Comparison of ENCODE assay signal across 18 mouse cellular contexts in the genomic region with DNA sequence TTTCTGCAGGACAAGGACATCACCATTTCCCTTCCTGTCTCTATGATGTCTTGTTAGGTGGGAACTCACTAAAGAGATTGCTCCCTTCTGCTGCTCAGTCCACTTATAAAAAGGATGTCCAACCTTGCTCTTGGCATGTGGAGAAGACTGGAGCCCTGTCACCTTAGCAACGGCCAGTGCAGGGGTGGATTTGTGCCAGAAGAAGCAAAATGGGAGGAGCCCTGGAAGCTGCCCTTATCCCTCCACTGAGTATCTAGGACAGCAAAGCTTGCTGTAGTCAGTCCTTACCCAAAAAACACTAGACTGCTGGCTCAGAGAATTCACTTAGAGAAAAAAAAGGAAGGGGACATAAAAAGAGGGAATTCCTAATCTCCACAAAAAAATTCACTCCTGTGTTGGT. TPM values are rescaled to one million over a fixed set of nuclear protein-coding genes. Genes with fewer than 3 reads are reported as not detected.
DNase-seq lines count a peak whose midpoint lies in the region; ATAC-seq and TF ChIP-seq lines count a peak whose summit lies in the region.
"Had no signal": no experiment of that assay in that cellular context is flagged by ENCODE, and none has a peak within 500 bp of the region (broad histone marks: within the 10 kb centered on the region; RNA-seq: fewer than 3 reads in every experiment).

No protein-coding gene starts in this region.

- no peak for TF ChIP-seq POLR2A in brain, embryonic 14.5 days (IDR thresholded peaks at IDR 0.05; ENCODE audit: borderline replicate concordance, extremely low read depth, insufficient read depth, insufficient read length, poor library complexity, severe bottlenecking)
- no peak for TF ChIP-seq POLR2A in thymus, adult 2 months (IDR thresholded peaks at IDR 0.05; ENCODE audit: control insufficient read depth, extremely low read depth, insufficient read depth, low read length, poor library complexity)

- H3K4me1 ChIP-seq in hindbrain, postnatal 0 days (ENCODE audit: insufficient read depth, low read length), result no peaks in the 10 kb centered on the region
- H3K4me1 ChIP-seq in hindbrain, embryonic 14.5 days (replicated peaks; ENCODE audit: control insufficient read depth, insufficient read depth, low read length), result no peaks in the 10 kb centered on the region
- H3K4me1 ChIP-seq in thymus, adult 2 months (replicated peaks; ENCODE audit: control insufficient read depth, insufficient read depth, low read length), result no peaks in the 10 kb centered on the region
- H3K4me1 ChIP-seq: embryonic facial prominence, embryonic 10.5 days; limb, embryonic 13.5 days had no signal

- no peaks in the 10 kb centered on the region for H3K9me3 ChIP-seq in hindbrain, postnatal 0 days (ENCODE audit: low read length)
- H3K9me3 ChIP-seq in hindbrain, embryonic 14.5 days (ENCODE audit: control insufficient read depth, low read length), result no peaks in the 10 kb centered on the region
- H3K9me3 ChIP-seq: embryonic facial prominence, embryonic 10.5 days had no signal

- H3K4me3 ChIP-seq in hindbrain, postnatal 0 days (ENCODE audit: low read length), result no peak overlapping the region
- H3K4me3 ChIP-seq in hindbrain, embryonic 14.5 days (replicated peaks; ENCODE audit: low read length), result no peak overlapping the region
- H3K4me3 ChIP-seq in thymus, adult 2 months (ENCODE audit: control insufficient read depth, insufficient read depth, low read length), result no peak overlapping the region
- H3K4me3 ChIP-seq: embryonic facial prominence, embryonic 10.5 days; limb, embryonic 13.5 days had no signal

- peak; percentile 80 for ATAC-seq in hindbrain, postnatal 0 days
- ATAC-seq in hindbrain, embryonic 14.5 days (ENCODE audit: low FRiP score), result no peak
- no peak for ATAC-seq in granulocyte monocyte progenitor cell, adult 5-6 weeks (replicated peaks; ENCODE audit: poor library complexity, severe bottlenecking)
- ATAC-seq: activated CD4-positive, CD25-positive, alpha-beta regulatory T cell, adult 4 months had no signal

- 30% methylated on average over 1 of the region's 1 CpGs for WGBS in hindbrain, postnatal 0 days
- WGBS in hindbrain, embryonic 14.5 days, result 63% methylated on average over 1 of the region's 1 CpGs
- 94% methylated on average over 1 of the region's 1 CpGs for WGBS in thymus, adult 2 months

- H3K36me3 ChIP-seq in hindbrain, postnatal 0 days (ENCODE audit: insufficient read depth, low read length), result no peaks in the 10 kb centered on the region
- H3K36me3 ChIP-seq in hindbrain, embryonic 14.5 days (replicated peaks; ENCODE audit: control insufficient read depth, insufficient read depth), result no peaks in the 10 kb centered on the region
- H3K36me3 ChIP-seq in thymus, adult 2 months (ENCODE audit: control insufficient read depth, insufficient read depth, low read length), result no peaks in the 10 kb centered on the region
- H3K36me3 ChIP-seq: embryonic facial prominence, embryonic 10.5 days; limb, embryonic 13.5 days had no signal

- H3K4me2 ChIP-seq in hindbrain, postnatal 0 days (ENCODE audit: low read depth, low read length), result no peak overlapping the region
- H3K4me2 ChIP-seq in hindbrain, embryonic 14.5 days (replicated peaks), result no peak overlapping the region
- H3K4me2 ChIP-seq: limb, embryonic 13.5 days had no signal

- TF ChIP-seq CTCF in hindbrain, postnatal 0 days (IDR thresholded peaks at IDR 0.05; ENCODE audit: low read depth), result no peak
- TF ChIP-seq CTCF in brain, embryonic 14.5 days (IDR thresholded peaks at IDR 0.05; ENCODE audit: borderline replicate concordance, extremely low read depth, insufficient read depth, insufficient read length), result no peak
- no peak for TF ChIP-seq CTCF in thymus, adult 2 months (IDR thresholded peaks at IDR 0.05; ENCODE audit: borderline replicate concordance, control insufficient read depth, extremely low read depth, insufficient read depth, low read length, poor library complexity)

- no peaks in the 10 kb centered on the region for H3K27me3 ChIP-seq in hindbrain, postnatal 0 days (ENCODE audit: insufficient read depth, low read length)
- no peaks in the 10 kb centered on the region for H3K27me3 ChIP-seq in hindbrain, embryonic 14.5 days (ENCODE audit: control insufficient read depth, insufficient read depth, low read length)
- no peaks in the 10 kb centered on the region for H3K27me3 ChIP-seq in thymus, adult 2 months (ENCODE audit: control insufficient read depth, insufficient read depth, low read length)
- H3K27me3 ChIP-seq: limb, embryonic 13.5 days had no signal

- H3K27ac ChIP-seq in hindbrain, postnatal 0 days, result no peak overlapping the region
- no peak overlapping the region for H3K27ac ChIP-seq in hindbrain, embryonic 14.5 days
- H3K27ac ChIP-seq in thymus, adult 2 months (ENCODE audit: control insufficient read depth, insufficient read depth, low read length), result no peak overlapping the region
- H3K27ac ChIP-seq: embryonic facial prominence, embryonic 10.5 days; kidney, postnatal 0 days; limb, embryonic 13.5 days had no signal

- H3K9ac ChIP-seq in hindbrain, postnatal 0 days (replicated peaks; ENCODE audit: low read length), result no peak overlapping the region
- no peak overlapping the region for H3K9ac ChIP-seq in hindbrain, embryonic 14.5 days
- H3K9ac ChIP-seq: limb, embryonic 13.5 days had no signal

- peak; percentile 46 for DNase-seq in hindbrain, postnatal 0 days (ENCODE audit: low spot score)
- DNase-seq in hindbrain, embryonic 14.5 days (ENCODE audit: low spot score), result no peak
- peak; percentile 27 for DNase-seq in ovary, adult 18-20 months (ENCODE audit: low spot score)
- DNase-seq in ovary, postnatal 10 days (ENCODE audit: low spot score), result no peak
- DNase-seq in brain, embryonic 14.5 days (ENCODE audit: low read depth), result peak; percentile 11
- DNase-seq in kidney, postnatal 25 days, result peak; percentile 77 to 86
- no peak for DNase-seq in thymus, adult 2 months
- DNase-seq: layer of hippocampus, postnatal 36 days had no signal

RNA-seq across cellular contexts. Expression of a gene that starts 49.0 kb away (rescaled TPM):
- total RNA-seq in hindbrain, postnatal 0 days (2014; rRNA removed), result 1.0 and 2.9 TPM in 2 replicates
- polyA plus RNA-seq in hindbrain, postnatal 0 days (2015; fragmentation: Nextera tagmentation; extraction: Ambion mirVana), result 0.49 TPM in 2 replicates
- polyA plus RNA-seq in hindbrain, embryonic 14.5 days (2014; fragmentation: Nextera tagmentation; extraction: Ambion mirVana), result 0.17 TPM in 1 of 2 replicates, not detected in the other
- 0.42 and 0.55 TPM in 2 replicates for polyA plus RNA-seq in brain, embryonic 14.5 days (2012; rRNA removed)
- 0.66 and 0.85 TPM in 2 replicates for polyA plus RNA-seq in thymus, adult 2 months (2012; rRNA removed)
- not detected in 2 replicates for total RNA-seq in granulocyte monocyte progenitor cell, adult 5-6 weeks (2014; fragmentation: Nextera tagmentation)
- total RNA-seq in granulocyte monocyte progenitor cell, adult 5-6 weeks (2017), result not detected in 2 replicates
- total RNA-seq: megakaryocyte progenitor cell, adult 5-6 weeks; MEL had no signal
- polyA plus RNA-seq: heart, embryonic 14.5 days; hindbrain, embryonic 11.5 days; liver, embryonic 16.5 days had no signal

Comparison
In these comparisons a context has a peak if more than half of its experiments do, and no peak if none do; other contexts are left out.
1. DNase-seq: peak in hindbrain, postnatal 0 days (single experiment), ovary, adult 18-20 months (single experiment), brain, embryonic 14.5 days (single experiment) and kidney, postnatal 25 days (2 of 2); none in hindbrain, embryonic 14.5 days (single experiment), ovary, postnatal 10 days (single experiment) and thymus, adult 2 months (single experiment).